Mouse (Mus musculus) layer of hippocampus, postnatal 10 days (tissue): Measurements from ENCODE around the gene Rap1gds1. TPM values are rescaled to one million over a fixed set of nuclear protein-coding genes. Genes with fewer than 3 reads are reported as not detected.

Experiments
- DNase-seq, 2 experiments: peaks; one replicate each; pipeline ENCODE4 v3.0.0; 2021; ENCODE audit warnings: low spot score in 2 of 2
- total RNA-seq, 2 experiments: library from RNA; stranded (reverse); gene quantifications; 2 replicates each; pipeline ENCODE4 v1.2.3; 2021

Gene Rap1gds1
- total RNA-seq, 2 experiments from 2014 or later: 223 to 233 TPM

DNA sequence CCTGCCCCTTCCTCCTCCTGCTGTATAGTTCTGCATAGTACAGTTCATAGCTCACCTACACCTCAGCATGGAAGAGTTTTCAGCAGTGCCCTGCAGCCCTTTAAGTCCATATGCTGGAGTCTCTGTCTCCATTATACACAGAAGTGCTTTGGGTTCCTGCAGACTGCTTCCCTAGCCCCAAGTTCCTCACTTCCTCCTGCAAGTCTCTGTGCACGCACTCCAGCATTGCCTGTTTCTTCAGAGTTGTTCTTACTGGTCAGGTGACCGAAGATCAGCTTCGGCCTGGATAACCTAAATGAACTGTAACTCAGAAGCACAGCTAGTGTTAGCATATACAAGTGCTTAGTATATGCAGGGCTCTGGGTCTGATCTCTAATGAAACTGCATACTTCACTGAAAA lies 12.9 kb downstream of the Rap1gds1 start:
- DNase-seq: no peak

GRCm38 (mm10) chr3:139048701-139049622 lies 26.0 kb downstream of the Rap1gds1 start:
- no peak for DNase-seq

GRCm38 (mm10) chr3:139042433-139042854 lies 32.6 kb downstream of the Rap1gds1 start:
- DNase-seq: no peak

DNA sequence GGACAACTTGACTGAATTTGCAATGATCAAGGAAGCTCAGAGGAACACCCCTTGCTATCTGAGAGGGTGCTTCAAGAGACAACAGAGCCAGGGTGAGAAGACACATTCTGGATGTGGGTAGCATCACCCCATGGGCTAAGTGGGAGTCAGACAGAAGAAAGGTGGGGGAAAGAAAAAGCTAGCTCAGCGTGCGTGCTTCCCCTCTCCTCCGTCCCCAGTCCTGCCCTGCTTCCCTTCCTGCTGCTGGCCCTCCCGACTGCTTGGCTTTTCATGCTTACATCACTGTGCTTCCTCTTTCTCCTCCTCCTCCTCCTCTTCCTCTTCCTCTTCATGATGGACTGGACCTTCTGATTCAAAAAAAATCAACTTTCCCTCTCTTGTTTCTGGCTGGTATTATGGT lies 33.1 kb downstream of the Rap1gds1 start:
- no peak for DNase-seq

GRCm38 (mm10) chr3:139037030-139037429 lies 38.0 kb downstream of the Rap1gds1 start:
- no peak for DNase-seq

- DNase-seq: no peak
Measured at GRCm38 (mm10) chr3:139033179-139033578, 41.8 kb downstream of the Rap1gds1 start.

DNA sequence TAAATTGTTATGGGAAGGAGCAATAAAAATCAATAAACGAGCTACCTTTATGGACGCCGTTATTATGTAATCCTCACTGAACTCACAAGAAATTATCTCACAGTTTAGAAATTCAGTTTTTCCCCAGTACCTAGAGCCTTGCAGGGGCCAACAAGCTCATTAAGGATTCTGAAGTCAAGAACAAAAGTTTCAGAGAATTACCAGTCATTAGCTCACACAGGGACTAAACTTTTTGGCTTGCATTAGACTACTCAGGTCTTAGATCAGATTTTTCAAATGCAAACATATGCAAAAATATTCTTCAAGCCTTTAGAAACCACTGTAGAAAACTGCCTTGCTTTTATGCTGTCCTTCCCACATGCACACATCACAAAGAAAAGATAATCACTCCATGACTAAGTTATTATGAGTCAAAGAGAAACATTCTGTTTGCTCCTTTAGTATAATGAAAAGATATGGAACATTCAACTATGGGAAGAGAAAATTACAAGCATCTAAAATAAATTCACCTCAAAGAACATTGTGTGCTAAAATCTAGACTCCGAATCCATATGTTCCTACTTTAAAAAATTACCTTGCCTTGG lies 44.3 kb downstream of the Rap1gds1 start:
- no peak for DNase-seq

DNA sequence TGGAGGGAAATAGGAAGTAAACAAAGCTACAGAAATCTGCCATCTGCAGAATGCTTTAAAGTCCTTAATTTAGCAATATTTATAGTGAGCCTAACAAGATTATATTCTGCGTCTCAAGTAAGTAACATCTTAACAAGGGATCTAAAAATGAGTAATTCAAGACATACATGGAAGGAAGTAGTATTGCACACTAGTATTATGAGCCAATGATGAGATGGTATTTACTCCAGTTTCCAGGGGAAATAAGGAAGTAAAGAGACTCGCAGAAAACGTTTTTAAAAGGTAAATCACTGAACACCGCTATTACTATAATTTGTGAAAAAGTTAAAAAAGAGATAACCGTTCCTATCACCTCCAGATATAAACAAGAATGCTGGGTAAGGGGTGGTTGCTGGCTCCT lies 49.9 kb downstream of the Rap1gds1 start:
- no peak for DNase-seq

DNA sequence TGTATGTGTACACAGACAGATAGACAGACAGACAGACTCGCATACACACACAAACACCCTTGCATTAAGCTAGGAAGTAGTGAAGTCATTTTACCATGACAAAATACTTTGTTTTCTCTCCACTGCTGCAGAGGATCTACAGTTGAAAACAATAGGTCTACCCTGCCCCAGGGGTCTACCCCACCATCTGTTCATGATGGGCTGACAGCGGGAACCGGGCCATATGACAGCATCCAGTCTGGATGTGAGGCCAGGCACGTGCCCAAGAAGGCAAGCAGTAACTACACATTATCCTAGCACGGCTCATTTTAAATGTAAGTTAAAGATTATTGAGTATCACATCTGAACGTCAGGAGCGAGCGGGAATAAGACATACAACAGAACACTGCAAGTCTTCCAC lies 51.4 kb downstream of the Rap1gds1 start:
- no peak for DNase-seq

GRCm38 (mm10) chr3:139012352-139012751 lies 62.6 kb downstream of the Rap1gds1 start:
- no peak for DNase-seq

- no peak for DNase-seq
Measured at GRCm38 (mm10) chr3:139005669-139006068, 69.3 kb downstream of the Rap1gds1 start.

GRCm38 (mm10) chr3:139002774-139003173 lies 72.2 kb downstream of the Rap1gds1 start:
- DNase-seq: no peak

- no peak for DNase-seq
Measured at GRCm38 (mm10) chr3:139000071-139000867, 74.7 kb downstream of the Rap1gds1 start.

DNA sequence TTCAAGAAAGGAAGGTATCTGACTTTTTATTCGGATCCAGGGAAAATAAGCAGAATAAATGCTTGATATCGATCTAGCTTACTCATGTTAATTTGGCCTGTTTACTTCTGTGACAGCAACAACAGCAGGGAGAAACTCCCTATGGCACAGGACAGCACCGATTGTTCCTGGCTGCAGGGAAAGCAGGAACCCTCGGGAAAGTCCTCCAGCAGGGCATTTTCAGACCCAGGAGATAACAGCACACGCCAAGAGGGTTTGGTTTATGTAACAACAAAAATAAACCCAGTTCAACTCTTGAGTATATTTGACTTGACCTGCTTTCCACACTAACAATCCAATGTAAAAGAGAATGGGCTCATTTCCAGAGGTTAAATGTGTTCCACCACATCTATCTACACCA lies 81.5 kb downstream of the Rap1gds1 start:
- DNase-seq: no peak

- no peak for DNase-seq
Measured at GRCm38 (mm10) chr3:138991367-138991766, 83.6 kb downstream of the Rap1gds1 start.

GRCm38 (mm10) chr3:138989141-138989540 lies 85.9 kb downstream of the Rap1gds1 start:
- DNase-seq: no peak

DNA sequence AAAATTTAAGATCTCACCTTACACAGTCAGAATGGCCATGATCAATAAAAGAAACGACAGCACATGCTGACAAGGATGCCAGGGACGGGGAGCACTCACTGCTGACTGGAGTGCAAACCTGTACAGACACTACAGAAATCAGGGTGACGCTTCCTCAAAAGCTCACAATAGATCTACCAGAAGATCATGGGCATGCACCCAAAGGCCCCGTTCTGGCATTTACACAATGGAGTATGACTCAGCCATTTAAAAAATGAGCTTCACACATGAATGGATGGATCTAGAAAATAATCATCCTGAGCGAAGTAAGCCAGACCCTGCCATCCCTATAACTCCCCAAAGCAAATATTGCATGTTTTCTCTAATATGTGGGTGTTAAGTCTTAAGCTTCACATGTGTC lies 87.0 kb downstream of the Rap1gds1 start:
- DNase-seq: no peak

DNA sequence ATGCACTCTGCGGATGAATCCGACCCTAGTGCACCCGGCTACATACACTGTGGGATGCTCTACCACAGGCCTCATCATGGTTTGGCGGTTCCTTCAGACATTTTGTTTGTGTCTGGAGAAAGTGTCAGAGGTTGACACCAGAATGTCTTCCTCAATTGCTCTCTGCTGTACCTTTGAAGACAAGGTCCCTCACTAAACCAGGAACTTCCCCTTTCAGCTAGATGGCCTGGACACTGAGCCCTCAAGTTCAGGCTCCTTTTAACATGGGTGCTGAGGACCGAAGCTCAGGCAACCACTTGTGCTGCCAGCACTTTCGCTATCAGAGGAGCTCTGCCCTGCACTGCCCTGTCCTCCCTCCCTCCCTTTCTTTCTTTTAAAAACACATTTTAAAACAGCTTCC lies 92.8 kb downstream of the Rap1gds1 start:
- DNase-seq: no peak

GRCm38 (mm10) chr3:138977413-138977812 lies 97.6 kb downstream of the Rap1gds1 start:
- no peak for DNase-seq

- DNase-seq: no peak
Measured at GRCm38 (mm10) chr3:138967627-138968026, 107.4 kb downstream of the Rap1gds1 start.

DNA sequence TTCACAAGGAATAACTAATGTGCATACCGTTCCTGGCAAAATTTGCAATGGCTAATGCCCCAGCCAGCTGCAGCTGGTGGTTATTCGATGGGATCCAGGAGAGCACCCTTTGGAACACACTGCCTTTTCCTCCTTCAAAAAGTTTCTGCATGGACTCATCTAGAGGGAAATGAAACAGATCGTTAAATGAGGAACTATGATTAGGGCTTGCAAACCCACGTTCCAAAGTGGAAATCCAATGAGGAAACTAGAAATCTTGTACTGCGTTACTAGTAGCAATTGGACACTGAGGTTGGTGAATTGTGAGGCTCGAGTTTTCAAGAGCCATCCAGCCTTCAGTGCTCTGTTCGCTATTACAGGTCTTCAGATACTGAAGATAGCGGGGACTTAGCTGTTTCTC lies 116.5 kb downstream of the Rap1gds1 start:
- DNase-seq: no peak

- no peak for DNase-seq
Measured at GRCm38 (mm10) chr3:138955220-138955619, 119.8 kb downstream of the Rap1gds1 start.
